Mouse (Mus musculus): ENCODE results near the gene Gm20388. TPM values are rescaled to one million over a fixed set of nuclear protein-coding genes. Genes with fewer than 3 reads are reported as not detected.
A peak's percentile ranks its signal among the peaks of the same experiment; 100 is the strongest.

Gm20388 gene
- polyA plus RNA-seq, 1 experiment from 2014 or later: not detected

DNA sequence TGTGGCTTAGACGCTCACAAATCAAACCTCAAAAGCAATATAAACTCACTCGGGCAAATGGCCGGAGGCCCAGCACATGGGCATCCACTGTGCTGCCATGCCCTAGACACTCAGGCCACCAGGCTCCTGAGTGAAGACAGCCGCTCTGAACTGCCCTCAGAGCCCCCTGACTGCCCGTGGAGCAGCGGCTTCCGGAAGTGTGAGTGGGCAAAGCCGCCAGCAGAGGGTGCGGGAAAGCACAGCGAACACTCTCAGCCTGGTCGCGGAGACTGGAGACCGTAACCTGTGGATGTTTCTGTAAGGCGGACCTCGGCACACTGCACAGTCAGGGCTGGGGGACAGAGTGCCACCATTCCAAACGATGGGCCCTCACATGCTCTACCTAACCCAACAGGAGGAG lies 1647.9 kb downstream of the Gm20388 start:
- no peak for ATAC-seq (ENCODE audit: low FRiP score, low TSS enrichment)
- WGBS: 90% methylated on average over 16 of the region's 16 CpGs
- Histone ChIP-seq H3K27me3 (ENCODE audit: control insufficient read depth, insufficient read depth, low read length) (no peaks in the 10 kb centered on the region), H3K9me3 (ENCODE audit: control insufficient read depth, low read length) (no peaks in the 10 kb centered on the region), H3K36me3 (ENCODE audit: control insufficient read depth, insufficient read depth, low read length) (peaks cover 8% of the 10 kb centered on the region; the same call in 1 of the 2 replicates), H3K4me2 (replicated peaks; ENCODE audit: low read depth) (no peak overlapping the region), H3K9ac (ENCODE audit: low read length) (no peak overlapping the region), H3K27ac (replicated peaks) (no peak overlapping the region), H3K4me3 (ENCODE audit: low read depth, low read length) (no peak overlapping the region), H3K4me1 (replicated peaks; ENCODE audit: control insufficient read depth, insufficient read depth) (0 out of 2 replicates have a peak, but pooled peaks cover 3% of the 10 kb centered on the region)
- no peak for DNase-seq (ENCODE audit: low spot score)
- TF ChIP-seq EP300 (optimal IDR thresholded peaks at IDR 0.05): no peak
- no peak for TF ChIP-seq CTCF (IDR thresholded peaks at IDR 0.05; ENCODE audit: low read depth)

DNA sequence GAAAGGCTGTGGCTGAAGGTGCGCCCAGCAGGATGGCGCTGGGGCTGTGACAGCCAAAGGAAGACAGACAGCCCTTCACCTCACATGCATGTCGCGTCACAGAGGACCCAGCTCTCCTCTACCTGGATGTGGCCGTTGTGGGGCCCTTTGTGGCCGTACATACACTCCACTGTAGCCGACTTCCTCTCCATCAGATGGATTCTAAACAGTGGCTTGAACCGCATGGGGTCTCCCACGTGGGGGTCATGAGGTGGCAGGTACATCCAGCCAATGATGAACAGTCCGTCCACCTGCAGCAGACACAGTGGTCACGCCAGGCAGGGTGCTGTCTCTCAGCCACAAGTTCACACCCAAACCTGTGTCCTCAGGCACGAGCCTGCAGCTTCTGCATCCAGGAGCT lies 1649.2 kb downstream of the Gm20388 start:
- Histone ChIP-seq H3K4me2 (replicated peaks; ENCODE audit: low read depth) (no peak overlapping the region), H3K27me3 (ENCODE audit: control insufficient read depth, insufficient read depth, low read length) (no peaks in the 10 kb centered on the region), H3K9me3 (ENCODE audit: control insufficient read depth, low read length) (no peaks in the 10 kb centered on the region), H3K4me3 (ENCODE audit: low read depth, low read length) (no peak overlapping the region), H3K27ac (replicated peaks) (no peak overlapping the region), H3K4me1 (replicated peaks; ENCODE audit: control insufficient read depth, insufficient read depth) (0 out of 2 replicates have a peak, but pooled peaks cover 3% of the 10 kb centered on the region), H3K36me3 (ENCODE audit: control insufficient read depth, insufficient read depth, low read length) (peaks cover 6% of the 10 kb centered on the region; the same call in 1 of the 2 replicates), H3K9ac (ENCODE audit: low read length) (no peak overlapping the region)
- no peak for DNase-seq (ENCODE audit: low spot score)
- ATAC-seq (ENCODE audit: low FRiP score, low TSS enrichment): no peak
- TF ChIP-seq CTCF (IDR thresholded peaks at IDR 0.05; ENCODE audit: low read depth): no peak
- no peak for TF ChIP-seq EP300 (optimal IDR thresholded peaks at IDR 0.05)
- 94% methylated on average over 12 of the region's 12 CpGs for WGBS

DNA sequence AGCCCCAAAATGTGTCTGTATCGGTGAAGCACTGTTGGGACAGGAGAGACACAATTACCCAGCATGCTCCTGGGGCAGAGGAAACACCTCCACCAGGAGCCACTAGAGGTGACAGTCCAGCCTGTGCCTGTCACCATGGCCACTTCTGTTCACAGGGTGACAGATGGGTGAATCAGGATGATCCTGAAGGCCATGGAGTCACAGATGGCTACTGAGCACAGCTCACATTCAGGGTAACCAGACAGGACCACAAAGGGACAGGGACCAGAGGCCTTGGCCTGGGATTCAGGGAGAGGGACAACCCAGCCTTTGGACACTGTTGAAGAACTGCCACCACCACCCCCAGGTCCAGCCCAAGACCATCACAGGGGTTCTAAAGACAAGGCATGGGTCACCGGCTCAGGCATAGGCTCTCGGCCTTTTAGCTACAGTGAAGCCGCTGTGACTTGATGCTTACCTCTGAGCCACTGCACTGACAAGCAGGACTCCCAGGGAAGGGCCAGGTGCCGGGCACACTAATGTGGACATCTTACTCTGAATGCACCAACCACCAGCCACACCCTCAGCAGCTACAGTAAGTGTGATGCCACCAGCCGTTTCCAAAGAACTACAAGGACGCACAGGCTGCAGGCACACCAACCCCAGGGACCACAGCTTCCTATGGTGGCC lies 1649.9 kb downstream of the Gm20388 start:
- H3K9ac ChIP-seq (ENCODE audit: low read length): no peak overlapping the region
- 94% methylated on average over 7 of the region's 7 CpGs for whole genome bisulfite sequencing
- H3K4me1 ChIP-seq (replicated peaks; ENCODE audit: control insufficient read depth, insufficient read depth): 0 out of 2 replicates have a peak, but pooled peaks cover 3% of the 10 kb centered on the region
- peaks cover 6% of the 10 kb centered on the region; the same call in 1 of the 2 replicates for H3K36me3 ChIP-seq (ENCODE audit: control insufficient read depth, insufficient read depth, low read length)
- ATAC-seq (ENCODE audit: low FRiP score, low TSS enrichment) (no peak), DNase-seq (ENCODE audit: low spot score) (no peak)
- no peaks in the 10 kb centered on the region for H3K9me3 ChIP-seq (ENCODE audit: control insufficient read depth, low read length)
- H3K27ac ChIP-seq (replicated peaks): no peak overlapping the region
- H3K4me2 ChIP-seq (replicated peaks; ENCODE audit: low read depth): no peak overlapping the region
- no peak overlapping the region for H3K4me3 ChIP-seq (ENCODE audit: low read depth, low read length)
- H3K27me3 ChIP-seq (ENCODE audit: control insufficient read depth, insufficient read depth, low read length): no peaks in the 10 kb centered on the region
- TF ChIP-seq EP300 (optimal IDR thresholded peaks at IDR 0.05) (no peak), CTCF (IDR thresholded peaks at IDR 0.05; ENCODE audit: low read depth) (no peak)

DNA sequence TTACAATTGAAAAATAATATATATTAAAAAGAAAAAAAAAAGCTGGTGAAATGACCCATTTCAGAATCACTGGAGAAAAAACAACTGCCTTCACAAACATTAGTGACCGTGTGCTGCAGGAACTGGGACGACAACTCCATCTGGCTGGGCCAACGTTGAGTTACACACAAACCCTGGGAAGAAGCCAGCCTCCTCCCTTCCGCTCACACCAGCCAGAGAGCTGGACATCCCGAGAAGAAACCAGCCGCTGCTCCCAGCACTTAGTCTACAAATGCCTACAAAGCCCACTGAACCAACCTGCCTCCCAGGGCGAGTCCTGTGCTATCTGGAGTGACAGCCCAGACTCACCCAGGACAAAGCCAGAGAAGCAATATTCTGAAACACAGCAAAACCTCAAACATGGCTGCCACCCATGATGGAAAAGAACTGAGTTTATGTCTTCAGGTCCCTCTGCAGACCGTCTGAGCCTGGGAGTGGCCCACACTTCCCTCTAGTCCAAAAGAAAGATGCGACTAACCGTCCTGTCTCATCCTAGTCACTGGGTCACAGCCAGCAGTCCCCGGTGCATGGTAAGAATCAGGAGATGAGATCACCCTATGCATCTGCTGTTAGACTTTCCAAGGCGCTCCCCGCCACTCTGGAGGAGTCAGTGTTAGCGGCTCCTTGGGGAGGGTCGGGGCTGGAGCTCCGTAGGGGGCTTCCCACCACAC lies 1651.2 kb downstream of the Gm20388 start:
- no peaks in the 10 kb centered on the region for H3K9me3 ChIP-seq (ENCODE audit: control insufficient read depth, low read length)
- no peaks in the 10 kb centered on the region for H3K27me3 ChIP-seq (ENCODE audit: control insufficient read depth, insufficient read depth, low read length)
- 0 out of 2 replicates have a peak overlapping the region, but pooled peaks have one; percentile 13 for H3K27ac ChIP-seq (replicated peaks)
- H3K4me1 ChIP-seq (replicated peaks; ENCODE audit: control insufficient read depth, insufficient read depth): 0 out of 2 replicates have a peak, but pooled peaks cover 3% of the 10 kb centered on the region
- DNase-seq (ENCODE audit: low spot score) (no peak), ATAC-seq (ENCODE audit: low FRiP score, low TSS enrichment) (no peak)
- no peak overlapping the region for H3K4me3 ChIP-seq (ENCODE audit: low read depth, low read length)
- WGBS: 69% methylated on average over 16 of the region's 16 CpGs
- H3K36me3 ChIP-seq (ENCODE audit: control insufficient read depth, insufficient read depth, low read length): 0 out of 2 replicates have a peak, but pooled peaks cover 6% of the 10 kb centered on the region
- H3K4me2 ChIP-seq (replicated peaks; ENCODE audit: low read depth): no peak overlapping the region
- no peak overlapping the region for H3K9ac ChIP-seq (ENCODE audit: low read length)
- TF ChIP-seq CTCF (IDR thresholded peaks at IDR 0.05; ENCODE audit: low read depth) (no peak), EP300 (optimal IDR thresholded peaks at IDR 0.05) (no peak)

DNA sequence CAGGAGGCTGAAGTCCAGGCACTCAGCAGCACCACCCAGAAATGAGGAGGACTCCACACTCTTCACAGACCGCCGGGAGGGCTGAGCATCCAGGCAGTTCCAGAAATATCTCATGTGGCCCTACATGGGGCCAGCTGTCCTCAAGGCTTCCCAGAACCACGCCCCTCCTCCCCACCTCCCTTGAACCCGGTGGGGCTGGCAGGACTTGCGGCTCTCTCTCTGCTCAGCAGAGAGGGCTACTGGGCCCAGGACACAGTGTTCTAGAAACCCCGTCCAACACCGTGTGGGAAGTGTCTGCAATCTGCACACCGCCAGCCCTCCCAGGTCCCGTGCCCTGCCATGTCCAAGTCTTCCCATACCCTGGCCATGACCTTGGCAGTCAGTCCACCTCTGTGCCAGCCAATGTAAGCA lies 1652.3 kb downstream of the Gm20388 start:
- no peaks in the 10 kb centered on the region for H3K27me3 ChIP-seq (ENCODE audit: control insufficient read depth, insufficient read depth, low read length)
- no peak overlapping the region for H3K9ac ChIP-seq (ENCODE audit: low read length)
- 52% methylated on average over 9 of the region's 9 CpGs for WGBS
- TF ChIP-seq EP300 (optimal IDR thresholded peaks at IDR 0.05) (no peak), CTCF (IDR thresholded peaks at IDR 0.05; ENCODE audit: low read depth) (no peak)
- 0 out of 2 replicates have a peak overlapping the region, but pooled peaks have one; percentile 18 for H3K27ac ChIP-seq (replicated peaks)
- 0 out of 2 replicates have a peak, but pooled peaks cover 6% of the 10 kb centered on the region for H3K36me3 ChIP-seq (ENCODE audit: control insufficient read depth, insufficient read depth, low read length)
- H3K4me1 ChIP-seq (replicated peaks; ENCODE audit: control insufficient read depth, insufficient read depth): 0 out of 2 replicates have a peak, but pooled peaks cover 3% of the 10 kb centered on the region
- ATAC-seq (ENCODE audit: low FRiP score, low TSS enrichment): peak; percentile 82
- peak; percentile 64 for DNase-seq (ENCODE audit: low spot score)
- H3K4me3 ChIP-seq (ENCODE audit: low read depth, low read length): no peak overlapping the region
- no peak overlapping the region for H3K4me2 ChIP-seq (replicated peaks; ENCODE audit: low read depth)
- no peaks in the 10 kb centered on the region for H3K9me3 ChIP-seq (ENCODE audit: control insufficient read depth, low read length)
